Mouse (Mus musculus): ENCODE measurements around the gene Tmem252. TPM values are rescaled to one million over a fixed set of nuclear protein-coding genes. Genes with fewer than 3 reads are reported as not detected.

Tmem252 gene
- polyA plus RNA-seq, 1 experiment from 2014 or later: 3.3 TPM

GRCm38 (mm10) chr19:24705395-24705794 is 31.6 kb downstream of the Tmem252 start:
- peaks cover 22% of the 10 kb centered on the region for H3K4me1 ChIP-seq (replicated peaks; ENCODE audit: control insufficient read depth, insufficient read depth, low read length)
- WGBS: 67% methylated on average over 1 of the region's 1 CpGs
- H3K27ac ChIP-seq (ENCODE audit: low read length): no peak overlapping the region
- no peaks in the 10 kb centered on the region for H3K9me3 ChIP-seq (ENCODE audit: control insufficient read depth, low read length)
- H3K36me3 ChIP-seq (ENCODE audit: control insufficient read depth, insufficient read depth, low read length): no peaks in the 10 kb centered on the region
- ATAC-seq (ENCODE audit: low read depth): no peak
- no peak overlapping the region for H3K4me3 ChIP-seq (ENCODE audit: low read length)
- H3K4me2 ChIP-seq (ENCODE audit: low read depth, low read length): no peak overlapping the region
- no peaks in the 10 kb centered on the region for H3K27me3 ChIP-seq (ENCODE audit: control insufficient read depth, insufficient read depth, low read depth, low read length)
- H3K9ac ChIP-seq (ENCODE audit: low read length): no peak overlapping the region

GRCm38 (mm10) chr19:24707071-24707906 is 33.5 kb downstream of the Tmem252 start:
- Histone ChIP-seq H3K27ac (ENCODE audit: low read length) (0 out of 2 replicates have a peak overlapping the region, but pooled peaks have one; percentile 7), H3K4me3 (ENCODE audit: low read length) (no peak overlapping the region), H3K4me1 (replicated peaks; ENCODE audit: control insufficient read depth, insufficient read depth, low read length) (peaks cover 19% of the 10 kb centered on the region), H3K9ac (ENCODE audit: low read length) (no peak overlapping the region), H3K36me3 (ENCODE audit: control insufficient read depth, insufficient read depth, low read length) (no peaks in the 10 kb centered on the region), H3K4me2 (ENCODE audit: low read depth, low read length) (no peak overlapping the region), H3K9me3 (ENCODE audit: control insufficient read depth, low read length) (no peaks in the 10 kb centered on the region), H3K27me3 (ENCODE audit: control insufficient read depth, insufficient read depth, low read depth, low read length) (no peaks in the 10 kb centered on the region)
- ATAC-seq (ENCODE audit: low read depth): no peak
- WGBS: 41% methylated on average over 7 of the region's 7 CpGs

GRCm38 (mm10) chr19:24708032-24708431 is 34.2 kb downstream of the Tmem252 start:
- ATAC-seq (ENCODE audit: low read depth): no peak
- WGBS: 64% methylated on average over 7 of the region's 7 CpGs

GRCm38 (mm10) chr19:24716303-24717097 is 42.7 kb downstream of the Tmem252 start:
- ATAC-seq (ENCODE audit: low read depth): peak; percentile 67
- no peak overlapping the region for H3K4me3 ChIP-seq (ENCODE audit: low read length)
- no peaks in the 10 kb centered on the region for H3K9me3 ChIP-seq (ENCODE audit: control insufficient read depth, low read length)
- 63% methylated on average over 7 of the region's 7 CpGs for WGBS
- no peaks in the 10 kb centered on the region for H3K27me3 ChIP-seq (ENCODE audit: control insufficient read depth, insufficient read depth, low read depth, low read length)
- no peak overlapping the region for H3K9ac ChIP-seq (ENCODE audit: low read length)
- no peaks in the 10 kb centered on the region for H3K36me3 ChIP-seq (ENCODE audit: control insufficient read depth, insufficient read depth, low read length)
- no peak overlapping the region for H3K4me2 ChIP-seq (ENCODE audit: low read depth, low read length)
- no peaks in the 10 kb centered on the region for H3K4me1 ChIP-seq (replicated peaks; ENCODE audit: control insufficient read depth, insufficient read depth, low read length)
- H3K27ac ChIP-seq (ENCODE audit: low read length): no peak overlapping the region

More at GRCm38 (mm10) chr19:24708032-24708431, 34.2 kb downstream of the Tmem252 start:
- H3K27me3 ChIP-seq (ENCODE audit: control insufficient read depth, insufficient read depth, low read depth, low read length): no peaks in the 10 kb centered on the region
- no peaks in the 10 kb centered on the region for H3K36me3 ChIP-seq (ENCODE audit: control insufficient read depth, insufficient read depth, low read length)
- peaks cover 13% of the 10 kb centered on the region for H3K4me1 ChIP-seq (replicated peaks; ENCODE audit: control insufficient read depth, insufficient read depth, low read length)
- no peak overlapping the region for H3K4me3 ChIP-seq (ENCODE audit: low read length)
- H3K27ac ChIP-seq (ENCODE audit: low read length): 0 out of 2 replicates have a peak overlapping the region, but pooled peaks have one; percentile 7
- H3K9ac ChIP-seq (ENCODE audit: low read length): no peak overlapping the region
- H3K4me2 ChIP-seq (ENCODE audit: low read depth, low read length): no peak overlapping the region
- H3K9me3 ChIP-seq (ENCODE audit: control insufficient read depth, low read length): no peaks in the 10 kb centered on the region

- WGBS: 47% methylated on average over 1 of the region's 1 CpGs
- H3K4me1 ChIP-seq (replicated peaks; ENCODE audit: control insufficient read depth, insufficient read depth, low read length): no peaks in the 10 kb centered on the region
Measured at GRCm38 (mm10) chr19:24718021-24718420, 44.2 kb downstream of the Tmem252 start.

GRCm38 (mm10) chr19:24719504-24719903 is 45.7 kb downstream of the Tmem252 start:
- Histone ChIP-seq H3K9me3 (ENCODE audit: control insufficient read depth, low read length) (no peaks in the 10 kb centered on the region), H3K27ac (ENCODE audit: low read length) (no peak overlapping the region), H3K4me2 (ENCODE audit: low read depth, low read length) (no peak overlapping the region), H3K4me3 (ENCODE audit: low read length) (no peak overlapping the region), H3K9ac (ENCODE audit: low read length) (no peak overlapping the region), H3K27me3 (ENCODE audit: control insufficient read depth, insufficient read depth, low read depth, low read length) (no peaks in the 10 kb centered on the region), H3K4me1 (replicated peaks; ENCODE audit: control insufficient read depth, insufficient read depth, low read length) (no peaks in the 10 kb centered on the region), H3K36me3 (ENCODE audit: control insufficient read depth, insufficient read depth, low read length) (no peaks in the 10 kb centered on the region)
- no peak for ATAC-seq (ENCODE audit: low read depth)
- WGBS: 84% methylated on average over 4 of the region's 4 CpGs

More at GRCm38 (mm10) chr19:24718021-24718420, 44.2 kb downstream of the Tmem252 start:
- no peak for ATAC-seq (ENCODE audit: low read depth)
- H3K9ac ChIP-seq (ENCODE audit: low read length): no peak overlapping the region
- no peak overlapping the region for H3K27ac ChIP-seq (ENCODE audit: low read length)
- no peak overlapping the region for H3K4me3 ChIP-seq (ENCODE audit: low read length)
- no peak overlapping the region for H3K4me2 ChIP-seq (ENCODE audit: low read depth, low read length)
- no peaks in the 10 kb centered on the region for H3K9me3 ChIP-seq (ENCODE audit: control insufficient read depth, low read length)
- no peaks in the 10 kb centered on the region for H3K27me3 ChIP-seq (ENCODE audit: control insufficient read depth, insufficient read depth, low read depth, low read length)
- no peaks in the 10 kb centered on the region for H3K36me3 ChIP-seq (ENCODE audit: control insufficient read depth, insufficient read depth, low read length)

GRCm38 (mm10) chr19:24720448-24720847 is 46.6 kb downstream of the Tmem252 start:
- H3K4me3 ChIP-seq (ENCODE audit: low read length): no peak overlapping the region
- no peak overlapping the region for H3K9ac ChIP-seq (ENCODE audit: low read length)
- H3K4me2 ChIP-seq (ENCODE audit: low read depth, low read length): no peak overlapping the region
- H3K27me3 ChIP-seq (ENCODE audit: control insufficient read depth, insufficient read depth, low read depth, low read length): no peaks in the 10 kb centered on the region
- no peaks in the 10 kb centered on the region for H3K4me1 ChIP-seq (replicated peaks; ENCODE audit: control insufficient read depth, insufficient read depth, low read length)
- H3K27ac ChIP-seq (ENCODE audit: low read length): no peak overlapping the region
- H3K36me3 ChIP-seq (ENCODE audit: control insufficient read depth, insufficient read depth, low read length): no peaks in the 10 kb centered on the region
- ATAC-seq (ENCODE audit: low read depth): no peak
- H3K9me3 ChIP-seq (ENCODE audit: control insufficient read depth, low read length): no peaks in the 10 kb centered on the region

- no peaks in the 10 kb centered on the region for H3K36me3 ChIP-seq (ENCODE audit: control insufficient read depth, insufficient read depth, low read length)
- WGBS: 75% methylated on average over 10 of the region's 10 CpGs
- no peak for ATAC-seq (ENCODE audit: low read depth)
- H3K9me3 ChIP-seq (ENCODE audit: control insufficient read depth, low read length): no peaks in the 10 kb centered on the region
- H3K27ac ChIP-seq (ENCODE audit: low read length): no peak overlapping the region
- no peak overlapping the region for H3K9ac ChIP-seq (ENCODE audit: low read length)
- no peaks in the 10 kb centered on the region for H3K27me3 ChIP-seq (ENCODE audit: control insufficient read depth, insufficient read depth, low read depth, low read length)
- H3K4me2 ChIP-seq (ENCODE audit: low read depth, low read length): no peak overlapping the region
- H3K4me3 ChIP-seq (ENCODE audit: low read length): no peak overlapping the region
- no peaks in the 10 kb centered on the region for H3K4me1 ChIP-seq (replicated peaks; ENCODE audit: control insufficient read depth, insufficient read depth, low read length)
Measured at GRCm38 (mm10) chr19:24724362-24724761, 50.6 kb downstream of the Tmem252 start.

GRCm38 (mm10) chr19:24730661-24731060 is 56.9 kb downstream of the Tmem252 start:
- Histone ChIP-seq H3K4me1 (replicated peaks; ENCODE audit: control insufficient read depth, insufficient read depth, low read length) (peaks cover 12% of the 10 kb centered on the region), H3K27me3 (ENCODE audit: control insufficient read depth, insufficient read depth, low read depth, low read length) (no peaks in the 10 kb centered on the region), H3K27ac (ENCODE audit: low read length) (no peak overlapping the region), H3K4me3 (ENCODE audit: low read length) (no peak overlapping the region), H3K9ac (ENCODE audit: low read length) (no peak overlapping the region), H3K36me3 (ENCODE audit: control insufficient read depth, insufficient read depth, low read length) (no peaks in the 10 kb centered on the region), H3K9me3 (ENCODE audit: control insufficient read depth, low read length) (no peaks in the 10 kb centered on the region), H3K4me2 (ENCODE audit: low read depth, low read length) (no peak overlapping the region)
- no peak; the same call in 1 of the 2 replicates for ATAC-seq (ENCODE audit: low read depth)
- whole genome bisulfite sequencing: 26% methylated on average over 5 of the region's 5 CpGs

Data from lung, embryonic 16.5 days (tissue).